Mouse (Mus musculus): ENCODE data around the gene Rom1. TPM values are rescaled to one million over a fixed set of nuclear protein-coding genes. Genes with fewer than 3 reads are reported as not detected.
A peak's percentile ranks its signal among the peaks of the same experiment; 100 is the strongest.

The Rom1 gene
- total RNA-seq, 2 experiments from 2014 or later, result 19.8 to 30.2 TPM

DNA sequence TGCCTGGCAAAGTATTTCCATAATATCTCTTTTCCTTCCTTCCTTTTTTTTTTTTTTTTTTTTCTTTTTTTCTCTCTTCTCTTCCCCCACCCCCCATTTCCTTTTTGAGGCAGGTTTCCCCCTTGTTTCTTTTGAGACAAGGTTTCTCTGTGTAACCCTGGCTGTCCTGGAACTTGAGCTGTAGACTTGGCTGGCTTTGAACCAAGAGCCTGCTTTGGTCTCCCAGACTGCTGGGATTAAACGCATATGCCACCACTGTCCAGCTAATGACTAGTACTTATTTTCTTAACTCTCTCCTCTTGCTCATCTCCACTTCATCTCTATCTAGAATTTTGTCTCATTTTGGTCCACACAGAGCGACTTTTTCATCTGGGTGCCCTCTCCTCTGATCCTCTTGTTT is 13.9 kb upstream of the Rom1 start:
- DNase-seq, result no peak
- intact Hi-C loops (cut with DNase I), result loop anchor here (2.0 kb wide), 2 partner anchors 14 to 22 kb away; partner anchors contain the start of genes Eml3 and Rom1

DNA sequence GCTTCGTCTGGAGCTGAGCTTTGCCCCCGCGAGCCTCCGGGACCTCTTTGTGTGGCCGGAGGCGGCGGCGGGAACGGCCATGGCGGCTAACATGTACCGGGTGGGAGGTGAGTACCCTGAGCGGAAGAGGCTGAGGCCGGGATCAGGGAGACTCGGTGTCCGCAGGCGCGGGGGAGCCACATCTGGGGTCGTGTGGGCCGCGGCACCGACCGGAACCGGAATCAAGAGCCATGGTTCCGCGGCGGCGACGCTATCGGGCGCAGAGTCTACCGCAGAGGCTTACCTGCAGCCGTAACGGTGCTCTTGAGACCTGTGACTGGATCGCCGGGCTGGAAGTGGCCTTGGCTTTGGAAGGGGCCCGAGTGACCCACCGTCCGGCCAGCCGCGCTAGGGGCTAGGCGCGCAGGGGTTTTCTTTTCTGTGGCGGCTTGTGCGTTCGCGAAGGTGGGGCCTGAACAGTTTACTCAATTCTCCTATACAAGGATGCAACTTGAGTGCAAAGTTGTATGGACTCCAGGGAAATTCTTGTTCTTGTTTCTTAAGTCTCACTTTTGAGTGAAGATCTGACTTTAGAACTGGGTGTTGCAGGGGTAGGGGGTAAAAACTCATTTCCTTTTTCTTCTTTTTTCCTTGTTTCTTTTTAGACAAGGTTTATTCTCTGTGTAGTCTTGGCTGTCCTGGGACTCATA is 13.3 kb upstream of the Rom1 start:
- intact Hi-C loops (cut with DNase I), result loop anchor here (2.0 kb wide), 2 partner anchors 14 to 22 kb away; partner anchors contain the start of genes Eml3 and Rom1
- peak in 1 of 2 experiments; percentile 62 for DNase-seq

DNA sequence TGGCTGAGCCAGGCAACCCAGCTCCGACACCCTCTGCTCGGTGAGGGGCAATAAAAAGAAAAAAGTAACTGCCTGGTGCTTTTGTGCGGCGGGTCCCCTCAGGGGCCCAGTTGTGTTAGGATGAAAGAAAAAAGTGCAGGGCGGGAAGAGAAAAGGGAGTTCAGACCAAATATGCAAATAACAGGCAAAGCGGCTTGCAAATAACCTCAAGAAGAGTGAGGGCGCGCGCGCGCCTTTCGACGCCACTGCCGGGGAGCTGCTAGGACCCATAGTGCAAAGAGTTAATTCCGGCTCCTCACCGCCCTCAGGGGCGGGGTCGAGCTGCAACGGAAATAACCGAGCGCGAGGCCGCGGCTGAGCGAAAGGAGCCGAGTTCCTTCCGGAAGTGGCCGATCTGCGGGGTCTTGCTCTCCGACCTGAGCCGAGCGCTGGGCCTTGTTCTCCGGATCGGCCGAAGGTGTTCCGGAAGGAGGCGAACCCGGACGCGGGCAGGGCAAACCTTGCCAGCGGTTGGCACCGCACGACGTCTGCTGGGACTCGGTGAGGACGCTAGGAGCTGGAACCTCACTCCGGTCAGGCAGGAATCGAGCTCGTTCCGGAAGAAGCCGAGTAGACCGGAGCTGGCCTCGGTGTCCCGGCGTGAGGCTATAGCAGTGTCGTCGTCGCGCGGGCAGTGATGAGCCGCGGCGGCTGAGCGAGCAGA is 12.5 kb upstream of the Rom1 start, which contains the start of gene Mta2:
TSS of gene Mta2 (plus strand) at position 361 of the 703 bp plus-strand sequence.
- intact Hi-C loops (cut with DNase I), result loop anchor here (2.0 kb wide), 3 partner anchors 13 to 49 kb away; partner anchors contain the start of genes Eml3, Ints5 and Rom1
- DNase-seq, result peak; percentile 93 to 95

DNA sequence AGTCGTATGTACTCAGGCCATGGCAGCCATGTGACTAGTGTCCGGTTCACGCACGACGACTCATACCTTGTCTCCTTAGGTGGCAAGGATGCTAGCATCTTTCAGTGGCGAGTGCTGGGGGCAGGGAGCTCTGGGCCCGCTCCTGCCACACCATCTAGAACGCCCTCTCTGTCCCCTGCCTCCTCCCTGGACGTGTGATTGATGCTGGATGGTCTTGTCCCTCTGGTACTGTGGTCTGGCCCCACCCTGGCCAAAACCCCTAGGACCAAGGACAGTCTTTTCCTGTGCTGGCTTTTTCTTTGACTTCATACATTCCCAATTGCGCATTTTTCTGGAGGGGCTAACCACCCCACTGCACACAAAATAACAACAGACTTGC is 12.0 kb upstream of the Rom1 start:
- intact Hi-C loops (cut with DNase I), result loop anchor here (2.0 kb wide), 1 partner anchor 48 kb away; the partner anchor contains the start of gene Ints5
- no peak for DNase-seq

DNA sequence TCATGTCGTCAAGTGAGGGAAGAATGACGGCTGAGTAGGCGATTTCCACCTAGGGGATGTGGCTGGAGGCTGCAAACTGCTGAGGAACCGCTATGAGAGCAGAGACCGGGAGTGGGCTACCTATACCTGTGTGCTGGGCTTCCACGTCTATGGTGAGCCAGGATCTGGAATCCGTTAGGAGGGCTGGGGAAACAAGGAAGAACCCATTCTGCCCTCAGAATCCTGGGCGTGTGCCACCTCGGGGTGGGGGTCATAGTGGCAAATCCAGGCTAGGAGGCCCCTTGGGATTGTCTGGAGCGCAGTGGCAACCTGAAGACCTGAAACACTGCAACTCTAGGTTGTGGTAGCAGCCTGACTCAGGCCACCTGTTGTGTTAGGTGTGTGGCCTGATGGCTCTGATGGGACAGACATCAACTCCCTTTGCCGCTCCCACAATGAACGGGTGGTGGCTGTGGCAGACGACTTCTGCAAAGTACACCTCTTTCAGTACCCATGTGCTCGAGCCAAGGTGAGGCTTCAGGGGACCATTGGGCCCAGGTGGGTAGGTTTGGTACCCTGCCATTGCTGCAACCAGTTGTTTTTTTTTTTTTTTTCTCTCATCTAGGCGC is 11.5 kb upstream of the Rom1 start:
- intact Hi-C loops (cut with DNase I), result loop anchor here (2.0 kb wide), 1 partner anchor 48 kb away; the partner anchor contains the start of gene Ints5
- DNase-seq, result no peak

DNA sequence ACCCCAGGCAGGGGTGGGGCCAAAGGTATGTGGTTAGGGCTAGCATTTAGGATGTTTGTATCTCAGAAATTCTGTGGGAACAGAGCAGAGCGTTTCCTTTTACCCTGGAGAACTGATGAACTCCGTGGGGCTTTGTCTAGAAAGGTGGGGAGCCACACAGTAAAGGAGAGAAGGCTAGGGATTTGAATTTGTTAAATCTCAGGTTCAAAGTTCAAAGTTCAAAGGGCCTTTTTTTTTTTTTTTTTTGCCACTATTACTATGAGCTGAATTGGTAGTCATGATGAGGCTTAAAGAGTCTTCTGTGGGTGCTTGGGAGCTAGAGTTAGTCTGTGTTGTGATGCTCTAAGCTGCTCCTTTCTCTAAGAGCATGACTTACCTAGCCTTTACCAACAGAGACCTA is 7.6 kb upstream of the Rom1 start:
- intact Hi-C loops (cut with DNase I), result no loop called here
- DNase-seq, result no peak

DNA sequence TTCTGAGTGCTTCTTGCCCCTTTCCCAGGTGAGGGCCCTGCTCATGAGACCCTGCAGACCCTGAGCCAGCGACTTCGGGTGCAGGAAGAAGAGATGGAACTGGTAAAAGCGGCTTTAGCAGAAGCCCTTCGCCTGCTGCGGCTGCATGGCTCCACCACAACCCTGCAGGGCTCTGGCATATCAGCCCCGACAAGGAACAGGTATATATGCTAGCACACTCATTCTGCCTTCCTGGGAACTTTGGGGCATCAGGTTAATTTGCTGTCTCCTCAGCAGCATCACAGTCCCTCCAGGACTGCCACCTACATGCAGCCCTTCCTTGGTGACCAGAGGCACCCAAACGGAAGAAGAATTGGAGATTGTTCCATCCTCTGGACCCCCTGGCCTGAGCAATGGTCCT is 1.6 kb upstream of the Rom1 start:
- intact Hi-C loops (cut with DNase I), result no loop called here
- no peak for DNase-seq

DNA sequence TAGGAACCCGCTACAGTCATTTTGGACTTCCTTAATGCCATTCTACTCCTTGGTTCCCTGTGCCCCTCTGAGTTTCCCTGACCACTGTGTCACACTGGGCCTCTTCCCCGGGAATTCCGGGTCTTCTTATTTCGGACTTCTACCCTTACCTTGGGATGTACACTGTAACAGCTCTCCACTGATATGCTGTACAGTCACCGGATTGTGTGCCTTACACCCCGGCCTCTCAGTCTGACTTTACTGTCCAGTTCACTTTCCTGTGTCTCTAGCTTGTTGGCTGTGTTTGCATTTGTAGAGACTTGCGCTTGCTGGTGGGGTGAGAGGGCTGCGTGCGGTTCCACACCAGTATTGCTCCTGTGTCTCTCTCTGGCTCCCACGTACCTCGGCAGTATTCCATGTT is 961 bp upstream of the Rom1 start:
- intact Hi-C loops (cut with DNase I), result no loop called here
- no peak for DNase-seq

DNA sequence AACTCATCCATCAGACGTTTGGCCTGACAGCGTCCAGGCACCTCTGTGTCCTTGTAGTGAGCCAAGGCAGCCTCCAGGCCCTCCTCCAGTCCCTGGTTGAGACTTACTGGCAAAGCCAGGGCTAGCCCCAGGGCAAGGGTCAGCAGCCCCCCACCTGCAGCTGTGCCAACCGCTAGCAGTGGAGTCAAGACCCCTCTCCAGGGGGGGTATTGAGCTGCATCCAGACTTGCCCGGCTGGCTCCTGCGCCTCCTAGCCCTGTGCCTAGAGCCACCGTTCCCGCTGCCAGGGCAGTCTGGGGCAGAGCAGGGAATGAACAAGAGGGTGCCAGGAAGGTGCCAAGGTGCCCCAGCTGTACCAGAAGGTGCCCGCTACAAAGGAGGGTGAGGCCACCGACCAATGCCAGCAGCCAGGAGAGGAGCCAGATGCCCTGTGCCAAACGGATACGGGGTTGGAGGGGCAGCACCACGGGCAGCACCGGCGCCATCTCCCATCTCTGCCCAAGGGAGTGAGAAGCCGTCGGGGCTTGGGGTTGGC is 400 bp downstream of the Rom1 start:
- no peak for DNase-seq
- intact Hi-C loops (cut with DNase I), result loop anchor here (2.0 kb wide), 1 partner anchor 14 kb away; no protein-coding TSS in a partner anchor

DNA sequence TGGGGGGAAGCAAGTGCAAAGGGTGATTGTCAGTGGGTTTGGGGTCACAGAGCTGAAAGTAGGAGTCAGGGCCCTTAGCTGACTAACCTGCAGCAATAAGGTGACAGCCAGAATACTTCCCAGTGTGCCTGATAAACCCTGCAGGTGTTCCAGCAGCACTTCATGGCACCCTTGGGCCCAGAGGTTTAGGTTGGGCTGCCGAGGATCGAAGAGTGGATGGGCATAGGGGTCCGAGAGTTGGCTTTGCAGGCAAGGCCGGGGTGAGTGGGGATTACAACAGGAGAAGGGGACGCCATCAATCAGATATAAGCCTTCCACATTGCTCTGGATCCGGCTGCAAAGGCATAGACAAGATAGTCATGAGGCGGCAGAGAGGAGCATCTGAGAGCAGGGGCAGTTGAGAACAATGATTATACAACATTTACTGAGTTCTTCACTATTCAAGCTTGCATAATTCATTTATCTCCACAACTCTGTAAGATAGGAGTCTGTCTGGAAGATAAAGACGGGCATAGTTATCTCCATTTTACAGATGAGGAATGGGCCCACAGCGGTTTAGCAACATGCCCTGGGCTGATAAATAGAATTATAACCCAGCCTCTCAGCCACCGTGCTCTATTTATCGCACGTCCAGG is 1.1 kb downstream of the Rom1 start:
- intact Hi-C loops (cut with DNase I), result loop anchor here (2.0 kb wide), 1 partner anchor 15 kb away; no protein-coding TSS in a partner anchor
- no peak for DNase-seq

DNA sequence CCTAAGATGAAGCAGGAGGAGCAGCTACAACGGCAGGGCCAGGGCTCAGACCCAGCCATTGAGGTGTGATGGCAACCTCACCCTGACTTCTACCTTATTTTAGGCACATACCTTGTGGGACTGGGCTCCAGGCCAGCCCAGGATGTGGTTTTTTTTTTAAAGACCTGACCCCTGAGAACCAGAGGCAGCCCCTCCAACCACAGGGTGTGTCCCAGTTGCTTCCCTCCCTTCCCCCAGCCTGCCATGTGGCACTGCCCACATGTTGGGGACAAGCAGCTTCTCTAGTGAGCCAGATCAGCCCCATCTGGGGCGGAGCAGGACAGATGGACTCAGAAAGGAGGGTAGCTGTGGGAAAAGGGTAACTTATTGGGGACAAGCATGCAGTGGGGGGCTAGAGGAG is 2.4 kb downstream of the Rom1 start:
- intact Hi-C loops (cut with DNase I), result no loop called here
- DNase-seq, result no peak

DNA sequence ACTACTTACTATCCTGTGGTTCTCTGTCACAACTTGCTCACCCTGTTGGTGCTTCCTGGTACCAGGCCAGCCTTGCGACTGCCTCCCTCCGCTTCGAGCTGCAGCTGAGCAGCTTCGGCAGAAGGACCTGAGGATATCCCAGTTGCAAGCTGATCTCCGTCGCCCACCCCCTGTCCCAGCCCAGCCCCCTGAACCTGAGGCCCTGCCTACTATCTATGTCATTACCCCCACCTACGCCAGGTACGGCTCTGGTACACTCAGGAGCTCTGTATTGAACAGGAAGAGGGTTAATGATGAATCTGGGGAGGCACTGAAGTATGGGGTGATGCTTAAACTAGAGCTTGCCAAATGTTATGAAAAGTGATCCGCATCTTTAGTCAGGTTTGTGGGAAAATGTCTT is 7.4 kb downstream of the Rom1 start:
- intact Hi-C loops (cut with DNase I), result loop anchor here (2.0 kb wide), 1 partner anchor 23 kb away; the partner anchor contains the start of gene Ganab
- no peak for DNase-seq

DNA sequence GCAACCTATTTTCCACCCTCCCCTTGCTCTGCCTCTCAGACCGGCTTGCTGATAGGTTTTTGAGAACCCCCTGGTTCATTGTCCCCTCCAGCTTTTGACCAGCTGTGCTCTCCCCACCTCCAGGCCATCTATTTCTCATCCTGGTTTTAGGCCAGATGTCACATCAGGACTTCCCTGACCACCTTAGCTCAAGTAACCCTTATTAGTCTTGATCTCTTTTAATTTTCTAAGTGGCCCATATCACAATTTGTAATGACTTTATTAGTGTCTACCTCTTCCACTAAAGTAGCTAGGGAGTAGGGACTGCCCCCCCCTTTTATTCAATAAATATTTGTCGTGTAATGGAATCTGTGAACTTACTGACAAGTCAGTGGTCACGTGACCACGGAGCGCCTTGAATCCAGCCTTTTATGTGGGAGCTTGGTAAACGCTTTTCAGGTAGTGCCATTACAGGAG is 8.3 kb downstream of the Rom1 start:
- intact Hi-C loops (cut with DNase I), result loop anchor here (2.0 kb wide), 1 partner anchor 22 kb away; the partner anchor contains the start of gene Ganab
- no peak for DNase-seq

DNA sequence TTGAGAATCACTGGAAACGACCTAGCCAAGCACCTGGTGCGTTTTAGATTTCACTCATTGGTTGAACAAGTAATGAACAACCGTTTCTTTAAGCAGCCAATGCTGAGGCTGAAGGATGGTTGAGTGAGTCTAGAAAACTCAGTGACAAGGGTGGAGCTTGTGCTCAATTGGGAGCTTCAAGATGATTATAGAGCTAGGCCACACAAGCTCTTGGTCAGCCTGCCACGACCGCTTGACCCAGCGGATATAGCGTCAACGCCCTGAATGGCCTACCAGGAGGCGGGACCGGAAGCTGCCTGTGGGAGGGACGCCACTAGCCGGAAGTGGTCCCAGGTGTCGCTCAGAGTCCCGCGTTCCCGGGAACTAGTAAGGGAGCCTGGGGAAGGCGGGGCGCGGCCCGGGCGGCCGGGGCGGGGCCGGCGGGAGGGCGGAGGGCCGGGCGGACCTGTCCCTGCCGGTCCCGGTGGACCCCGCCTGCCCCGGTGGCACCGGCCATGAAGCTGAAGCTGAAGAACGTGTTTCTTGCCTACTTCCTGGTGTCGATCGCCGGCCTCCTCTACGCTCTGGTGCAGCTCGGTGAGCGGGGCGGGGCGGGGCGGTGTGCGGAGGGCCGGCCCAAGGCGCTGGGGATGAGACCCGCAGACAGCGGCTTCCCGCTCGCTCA is 9.0 kb downstream of the Rom1 start, which contains the start of gene B3gat3:
TSS of gene B3gat3 (plus strand) at position 302 of the 664 bp plus-strand sequence.
- intact Hi-C loops (cut with DNase I), result loop anchor here (2.0 kb wide), 1 partner anchor 21 kb away; the partner anchor contains the start of gene Ganab

DNA sequence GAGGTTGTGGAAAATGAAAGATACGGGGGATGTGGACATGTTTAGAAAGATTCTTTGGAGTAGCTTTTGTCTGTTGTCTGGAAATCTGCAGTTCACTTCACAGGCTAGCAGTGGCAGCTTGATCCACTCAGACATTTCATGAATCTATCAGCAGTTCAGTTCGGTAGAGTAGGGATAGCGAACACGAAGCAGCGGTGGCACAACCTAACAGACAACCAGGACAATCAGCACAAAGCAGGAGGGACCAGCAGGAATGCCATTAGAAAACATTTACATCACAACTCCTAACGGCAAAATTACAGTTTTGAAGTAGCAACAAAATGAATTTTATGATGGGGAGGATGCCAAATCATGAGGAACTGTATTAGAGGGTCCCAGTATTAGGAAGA is 9.5 kb downstream of the Rom1 start:
- intact Hi-C loops (cut with DNase I), result loop anchor here (2.0 kb wide), 1 partner anchor 21 kb away; the partner anchor contains the start of gene Ganab
- no peak for DNase-seq

More for the DNA sequence above, 9.0 kb downstream of the Rom1 start, which contains the start of gene B3gat3:
- DNase-seq, result peak; percentile 97

DNA sequence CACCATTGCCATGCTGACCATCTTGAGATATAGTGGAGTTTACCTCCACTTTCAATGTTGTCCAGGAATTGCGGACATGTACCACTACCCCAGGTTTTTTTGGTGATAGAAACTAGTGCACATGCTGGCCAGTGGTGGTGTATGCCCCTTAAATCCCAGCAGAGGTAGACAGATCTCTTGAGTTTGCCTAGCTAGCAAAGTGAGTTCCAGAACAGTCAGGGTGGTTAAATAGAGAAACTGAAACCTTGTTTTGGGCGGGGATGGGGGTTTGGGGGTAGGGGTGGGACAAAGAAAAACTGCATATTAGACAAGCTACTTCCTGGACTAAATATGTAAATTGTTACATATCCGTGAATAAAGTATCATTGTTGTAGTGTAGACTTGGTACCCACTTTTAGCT is 10.2 kb downstream of the Rom1 start:
- intact Hi-C loops (cut with DNase I), result no loop called here
- no peak for DNase-seq

DNA sequence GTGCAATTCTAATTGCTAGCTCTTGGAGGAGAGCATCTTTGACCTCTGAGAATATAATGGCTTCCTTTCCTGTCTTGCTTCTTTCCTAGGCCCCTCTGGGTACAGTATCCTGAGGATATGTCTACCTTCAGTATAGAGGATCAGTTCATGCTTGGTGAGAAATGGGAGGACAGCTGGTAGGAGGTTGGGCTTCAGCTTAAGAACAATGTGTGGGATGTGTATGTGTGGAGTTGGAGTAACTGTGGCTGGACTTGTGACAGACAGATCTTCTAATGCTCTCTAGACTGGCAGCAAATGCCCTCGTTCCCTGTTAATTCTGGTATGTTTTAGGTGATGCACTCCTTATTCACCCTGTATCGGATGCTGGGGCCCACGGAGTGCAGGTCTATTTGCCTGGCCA is 14.9 kb downstream of the Rom1 start:
- no peak for DNase-seq
- intact Hi-C loops (cut with DNase I), result no loop called here

DNA sequence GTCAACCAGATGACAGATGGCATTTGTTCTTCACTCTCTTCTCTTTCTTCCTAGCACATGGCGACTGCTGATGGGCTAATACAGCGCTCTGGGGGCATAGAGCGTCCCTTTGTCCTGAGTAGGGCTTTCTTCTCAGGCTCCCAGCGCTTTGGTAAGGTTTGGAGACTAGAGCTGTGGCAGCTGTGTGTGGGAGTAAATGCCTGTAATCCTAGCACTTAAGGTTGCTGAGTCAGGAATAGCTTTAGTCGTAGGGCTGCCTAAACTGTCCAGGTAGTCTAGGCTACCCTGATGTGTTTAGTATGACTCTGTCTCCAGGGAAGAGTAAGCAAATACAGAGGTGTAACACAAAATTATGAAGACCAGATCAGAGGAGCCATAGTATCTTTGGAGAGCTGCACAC is 17.3 kb downstream of the Rom1 start:
- DNase-seq, result no peak
- intact Hi-C loops (cut with DNase I), result no loop called here

DNA sequence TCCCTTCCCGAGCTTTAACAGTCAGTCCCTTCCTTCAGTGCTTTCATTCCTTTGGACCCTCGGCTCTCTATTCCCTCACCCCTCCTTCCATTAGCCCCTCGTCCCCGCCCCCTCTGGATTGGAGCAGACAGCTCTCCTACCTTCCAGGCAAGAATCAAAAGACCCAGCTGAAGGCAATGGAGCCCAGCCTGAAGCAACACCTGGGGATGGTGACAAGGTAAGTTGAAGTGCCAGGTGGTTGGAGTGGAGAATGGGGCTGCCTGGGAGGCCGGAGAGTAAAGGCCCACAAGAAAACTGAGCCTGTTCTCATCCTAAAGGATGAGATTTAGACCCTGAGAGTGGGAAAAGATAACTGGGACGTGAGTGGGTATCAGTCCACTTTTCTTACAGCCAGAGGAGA is 20.6 kb downstream of the Rom1 start:
- intact Hi-C loops (cut with DNase I), result no loop called here
- no peak for DNase-seq
